Mouse (Mus musculus): ENCODE results near the gene Methig1. TPM values are rescaled to one million over a fixed set of nuclear protein-coding genes. Genes with fewer than 3 reads are reported as not detected.

Gene Methig1
- polyA plus RNA-seq, 1 experiment from 2014 or later = not detected

GRCm38 (mm10) chr15:100380104-100380503 lies 27.2 kb downstream of the Methig1 start:
- DNase-seq (ENCODE audit: low spot score) (no peak), ATAC-seq (ENCODE audit: insufficient read depth, low FRiP score, low TSS enrichment) (no peak)
- Histone ChIP-seq H3K36me3 (ENCODE audit: control insufficient read depth, insufficient read depth, low read length) (no peaks in the 10 kb centered on the region), H3K4me1 (ENCODE audit: control insufficient read depth, insufficient read depth, low read length) (no peaks in the 10 kb centered on the region), H3K27ac (ENCODE audit: low read depth, low read length) (no peak overlapping the region), H3K4me2 (ENCODE audit: low read depth) (no peak overlapping the region), H3K4me3 (ENCODE audit: low read depth, low read length) (no peak overlapping the region), H3K27me3 (ENCODE audit: control insufficient read depth, insufficient read depth, low read length) (no peaks in the 10 kb centered on the region), H3K9ac (ENCODE audit: low read length) (no peak overlapping the region), H3K9me3 (ENCODE audit: control insufficient read depth, low read length) (no peaks in the 10 kb centered on the region)
- WGBS = 78% methylated on average over 2 of the region's 2 CpGs

- no peaks in the 10 kb centered on the region for H3K4me1 ChIP-seq (ENCODE audit: control insufficient read depth, insufficient read depth, low read length)
- H3K9ac ChIP-seq (ENCODE audit: low read length) = no peak overlapping the region
- no peak overlapping the region for H3K4me3 ChIP-seq (ENCODE audit: low read depth, low read length)
- DNase-seq (ENCODE audit: low spot score) (no peak), ATAC-seq (ENCODE audit: insufficient read depth, low FRiP score, low TSS enrichment) (no peak)
- no peaks in the 10 kb centered on the region for H3K27me3 ChIP-seq (ENCODE audit: control insufficient read depth, insufficient read depth, low read length)
- no peak overlapping the region for H3K27ac ChIP-seq (ENCODE audit: low read depth, low read length)
- H3K4me2 ChIP-seq (ENCODE audit: low read depth) = no peak overlapping the region
- 94% methylated on average over 9 of the region's 9 CpGs for WGBS
- H3K36me3 ChIP-seq (ENCODE audit: control insufficient read depth, insufficient read depth, low read length) = no peaks in the 10 kb centered on the region
- H3K9me3 ChIP-seq (ENCODE audit: control insufficient read depth, low read length) = no peaks in the 10 kb centered on the region
These were observed 32.8 kb downstream of the Methig1 start for GRCm38 (mm10) chr15:100385705-100386104.

- H3K4me1 ChIP-seq (ENCODE audit: control insufficient read depth, insufficient read depth, low read length) = no peaks in the 10 kb centered on the region
- 95% methylated on average over 17 of the region's 17 CpGs for WGBS
- H3K9me3 ChIP-seq (ENCODE audit: control insufficient read depth, low read length) = no peaks in the 10 kb centered on the region
- H3K4me2 ChIP-seq (ENCODE audit: low read depth) = no peak overlapping the region
- H3K27me3 ChIP-seq (ENCODE audit: control insufficient read depth, insufficient read depth, low read length) = no peaks in the 10 kb centered on the region
- no peak overlapping the region for H3K9ac ChIP-seq (ENCODE audit: low read length)
- ATAC-seq (ENCODE audit: insufficient read depth, low FRiP score, low TSS enrichment) (no peak), DNase-seq (ENCODE audit: low spot score) (no peak)
- H3K36me3 ChIP-seq (ENCODE audit: control insufficient read depth, insufficient read depth, low read length) = no peaks in the 10 kb centered on the region
- H3K27ac ChIP-seq (ENCODE audit: low read depth, low read length) = no peak overlapping the region
- H3K4me3 ChIP-seq (ENCODE audit: low read depth, low read length) = no peak overlapping the region
These were observed 34.7 kb downstream of the Methig1 start for GRCm38 (mm10) chr15:100387544-100388223.

GRCm38 (mm10) chr15:100388224-100388835 lies 35.4 kb downstream of the Methig1 start:
- no peak overlapping the region for H3K9ac ChIP-seq (ENCODE audit: low read length)
- WGBS = 92% methylated on average over 16 of the region's 16 CpGs
- no peaks in the 10 kb centered on the region for H3K36me3 ChIP-seq (ENCODE audit: control insufficient read depth, insufficient read depth, low read length)
- ATAC-seq (ENCODE audit: insufficient read depth, low FRiP score, low TSS enrichment) (no peak), DNase-seq (ENCODE audit: low spot score) (no peak)
- H3K27ac ChIP-seq (ENCODE audit: low read depth, low read length) = no peak overlapping the region
- no peak overlapping the region for H3K4me3 ChIP-seq (ENCODE audit: low read depth, low read length)
- H3K4me1 ChIP-seq (ENCODE audit: control insufficient read depth, insufficient read depth, low read length) = no peaks in the 10 kb centered on the region
- H3K27me3 ChIP-seq (ENCODE audit: control insufficient read depth, insufficient read depth, low read length) = no peaks in the 10 kb centered on the region
- H3K9me3 ChIP-seq (ENCODE audit: control insufficient read depth, low read length) = no peaks in the 10 kb centered on the region
- no peak overlapping the region for H3K4me2 ChIP-seq (ENCODE audit: low read depth)

GRCm38 (mm10) chr15:100388886-100389285 lies 35.9 kb downstream of the Methig1 start:
- H3K27me3 ChIP-seq (ENCODE audit: control insufficient read depth, insufficient read depth, low read length) = no peaks in the 10 kb centered on the region
- no peaks in the 10 kb centered on the region for H3K9me3 ChIP-seq (ENCODE audit: control insufficient read depth, low read length)
- 67% methylated on average over 9 of the region's 9 CpGs for WGBS
- no peaks in the 10 kb centered on the region for H3K4me1 ChIP-seq (ENCODE audit: control insufficient read depth, insufficient read depth, low read length)
- no peak overlapping the region for H3K4me3 ChIP-seq (ENCODE audit: low read depth, low read length)
- ATAC-seq (ENCODE audit: insufficient read depth, low FRiP score, low TSS enrichment) (no peak), DNase-seq (ENCODE audit: low spot score) (no peak)
- no peak overlapping the region for H3K27ac ChIP-seq (ENCODE audit: low read depth, low read length)
- no peaks in the 10 kb centered on the region for H3K36me3 ChIP-seq (ENCODE audit: control insufficient read depth, insufficient read depth, low read length)
- H3K4me2 ChIP-seq (ENCODE audit: low read depth) = no peak overlapping the region
- no peak overlapping the region for H3K9ac ChIP-seq (ENCODE audit: low read length)

- no peak overlapping the region for H3K4me3 ChIP-seq (ENCODE audit: low read depth, low read length)
- no peaks in the 10 kb centered on the region for H3K27me3 ChIP-seq (ENCODE audit: control insufficient read depth, insufficient read depth, low read length)
- H3K9ac ChIP-seq (ENCODE audit: low read length) = no peak overlapping the region
- WGBS = 84% methylated on average over 7 of the region's 7 CpGs
- H3K9me3 ChIP-seq (ENCODE audit: control insufficient read depth, low read length) = no peaks in the 10 kb centered on the region
- ATAC-seq (ENCODE audit: insufficient read depth, low FRiP score, low TSS enrichment) = no peak
- peaks cover 6% of the 10 kb centered on the region for H3K36me3 ChIP-seq (ENCODE audit: control insufficient read depth, insufficient read depth, low read length)
- no peak overlapping the region for H3K4me2 ChIP-seq (ENCODE audit: low read depth)
- no peak overlapping the region for H3K27ac ChIP-seq (ENCODE audit: low read depth, low read length)
- no peak for DNase-seq (ENCODE audit: low spot score)
- H3K4me1 ChIP-seq (ENCODE audit: control insufficient read depth, insufficient read depth, low read length) = no peaks in the 10 kb centered on the region
These were observed 38.1 kb downstream of the Methig1 start for GRCm38 (mm10) chr15:100391066-100391465.

- Histone ChIP-seq H3K27ac (ENCODE audit: low read depth, low read length) (no peak overlapping the region), H3K9ac (ENCODE audit: low read length) (no peak overlapping the region), H3K4me3 (ENCODE audit: low read depth, low read length) (no peak overlapping the region), H3K4me2 (ENCODE audit: low read depth) (no peak overlapping the region), H3K27me3 (ENCODE audit: control insufficient read depth, insufficient read depth, low read length) (no peaks in the 10 kb centered on the region), H3K4me1 (ENCODE audit: control insufficient read depth, insufficient read depth, low read length) (no peaks in the 10 kb centered on the region), H3K9me3 (ENCODE audit: control insufficient read depth, low read length) (no peaks in the 10 kb centered on the region), H3K36me3 (ENCODE audit: control insufficient read depth, insufficient read depth, low read length) (peaks cover 8% of the 10 kb centered on the region)
- no peak for ATAC-seq (ENCODE audit: insufficient read depth, low FRiP score, low TSS enrichment)
- WGBS = 88% methylated on average over 7 of the region's 7 CpGs
- DNase-seq (ENCODE audit: low spot score) = no peak
These were observed 38.6 kb downstream of the Methig1 start for GRCm38 (mm10) chr15:100391599-100391998.

- no peak for ATAC-seq (ENCODE audit: insufficient read depth, low FRiP score, low TSS enrichment)
- H3K4me3 ChIP-seq (ENCODE audit: low read depth, low read length) = no peak overlapping the region
- peaks cover 14% of the 10 kb centered on the region for H3K36me3 ChIP-seq (ENCODE audit: control insufficient read depth, insufficient read depth, low read length)
- H3K27me3 ChIP-seq (ENCODE audit: control insufficient read depth, insufficient read depth, low read length) = no peaks in the 10 kb centered on the region
- no peak overlapping the region for H3K9ac ChIP-seq (ENCODE audit: low read length)
- H3K9me3 ChIP-seq (ENCODE audit: control insufficient read depth, low read length) = no peaks in the 10 kb centered on the region
- WGBS = 85% methylated on average over 11 of the region's 11 CpGs
- H3K4me2 ChIP-seq (ENCODE audit: low read depth) = no peak overlapping the region
- no peak for DNase-seq (ENCODE audit: low spot score)
- no peaks in the 10 kb centered on the region for H3K4me1 ChIP-seq (ENCODE audit: control insufficient read depth, insufficient read depth, low read length)
- H3K27ac ChIP-seq (ENCODE audit: low read depth, low read length) = no peak overlapping the region
These were observed 40.1 kb downstream of the Methig1 start for GRCm38 (mm10) chr15:100393016-100393415.

GRCm38 (mm10) chr15:100395561-100395960 lies 42.6 kb downstream of the Methig1 start:
- 96% methylated on average over 3 of the region's 3 CpGs for WGBS
- Histone ChIP-seq H3K27ac (ENCODE audit: low read depth, low read length) (no peak overlapping the region), H3K27me3 (ENCODE audit: control insufficient read depth, insufficient read depth, low read length) (no peaks in the 10 kb centered on the region), H3K4me1 (ENCODE audit: control insufficient read depth, insufficient read depth, low read length) (no peaks in the 10 kb centered on the region), H3K4me3 (ENCODE audit: low read depth, low read length) (no peak overlapping the region), H3K36me3 (ENCODE audit: control insufficient read depth, insufficient read depth, low read length) (peaks cover 17% of the 10 kb centered on the region), H3K9ac (ENCODE audit: low read length) (no peak overlapping the region), H3K4me2 (ENCODE audit: low read depth) (no peak overlapping the region), H3K9me3 (ENCODE audit: control insufficient read depth, low read length) (no peaks in the 10 kb centered on the region)
- ATAC-seq (ENCODE audit: insufficient read depth, low FRiP score, low TSS enrichment) (no peak), DNase-seq (ENCODE audit: low spot score) (no peak)
